Mouse (Mus musculus): ENCODE data around the gene Grb10. TPM values are rescaled to one million over a fixed set of nuclear protein-coding genes. Genes with fewer than 3 reads are reported as not detected.

Gene Grb10
- polyA plus RNA-seq (2012; rRNA removed): 20.5 and 20.6 TPM in 2 replicates

DNA sequence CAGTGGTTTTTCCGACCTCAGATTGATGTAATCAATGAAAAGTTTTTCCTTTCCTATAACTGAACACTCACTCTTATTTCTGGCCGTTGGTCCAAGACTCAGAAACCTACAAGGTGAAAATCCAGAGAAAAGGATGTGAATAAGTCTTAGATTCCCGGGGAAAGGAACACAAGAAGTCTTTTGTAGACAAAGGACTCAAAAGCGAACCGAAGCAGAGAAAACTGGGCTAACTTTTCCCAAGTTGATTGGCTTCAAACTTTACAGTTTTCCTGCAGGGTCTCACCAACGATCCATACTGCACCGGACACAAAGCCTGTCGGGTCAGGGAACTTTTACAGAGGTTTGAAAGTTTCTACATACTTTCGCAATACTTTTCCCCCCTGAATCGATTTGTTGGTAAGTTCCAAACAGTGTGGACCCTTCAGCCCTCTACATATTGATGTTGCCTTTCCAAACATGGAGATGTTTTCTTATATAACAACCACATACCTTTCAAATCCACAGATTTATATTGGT lies at the start of gene Grb10:
Grb10 (minus strand) TSS at position 214 of the 516 bp plus-strand sequence.
- H3K27ac ChIP-seq (ENCODE audit: insufficient read depth, low read depth, low read length): no peak within 1 kb of the TSS; the same call in 1 of the 2 replicates

DNA sequence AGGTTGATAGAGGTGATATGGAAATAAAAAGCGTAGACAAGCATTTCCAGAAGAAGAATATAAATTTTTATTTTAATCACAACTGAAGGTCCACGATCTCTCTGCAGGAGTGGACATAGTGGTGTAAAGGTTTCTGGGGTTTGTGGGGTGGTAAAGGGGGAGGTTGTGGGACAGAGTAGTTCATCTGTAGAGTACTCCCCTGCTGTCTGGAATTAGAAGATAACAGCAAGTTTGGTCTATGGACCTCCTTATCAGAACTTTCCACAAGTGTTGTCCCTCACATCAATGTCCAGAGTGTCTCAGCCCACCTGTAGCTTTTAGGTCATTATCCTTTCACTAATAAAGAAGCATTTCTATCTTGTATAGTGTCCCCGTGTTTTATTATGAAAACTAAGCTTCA lies 43.2 kb upstream of the Grb10 start:
- no peak for DNase-seq
- H3K27ac ChIP-seq (ENCODE audit: insufficient read depth, low read depth, low read length): no peak overlapping the region
- WGBS: 85% methylated on average over 3 of the region's 3 CpGs
- H3K36me3 ChIP-seq (ENCODE audit: control insufficient read depth, insufficient read depth, low read length): no peaks in the 10 kb centered on the region
- no peaks in the 10 kb centered on the region for H3K4me1 ChIP-seq (ENCODE audit: control insufficient read depth, insufficient read depth, low read length)
- TF ChIP-seq POLR2A (IDR thresholded peaks at IDR 0.05; ENCODE audit: low read depth, low read length) (no peak), CTCF (conservative IDR thresholded peaks at IDR 0.05; ENCODE audit: insufficient read depth, insufficient read length, low read depth, low read length) (no peak)
- H3K27me3 ChIP-seq (replicated peaks; ENCODE audit: control insufficient read depth, insufficient read depth, low read length): no peaks in the 10 kb centered on the region
- H3K4me3 ChIP-seq (ENCODE audit: insufficient read depth, low read depth, low read length): no peak overlapping the region

More for the DNA sequence above, at the start of gene Grb10:
- WGBS: 54% methylated on average over 10 of the region's 10 CpGs
- peaks cover 2% of the 10 kb centered on the region; the same call in 1 of the 2 replicates for H3K27me3 ChIP-seq (replicated peaks; ENCODE audit: control insufficient read depth, insufficient read depth, low read length)
- H3K4me3 ChIP-seq (ENCODE audit: insufficient read depth, low read depth, low read length): peak within 1 kb of the TSS; percentile 64
- no peaks in the 10 kb centered on the region for H3K4me1 ChIP-seq (ENCODE audit: control insufficient read depth, insufficient read depth, low read length)
- DNase-seq: no peak
- TF ChIP-seq CTCF (conservative IDR thresholded peaks at IDR 0.05; ENCODE audit: insufficient read depth, insufficient read length, low read depth, low read length): no peak
- TF ChIP-seq POLR2A (IDR thresholded peaks at IDR 0.05; ENCODE audit: low read depth, low read length): no peak
- no peaks in the 10 kb centered on the region for H3K36me3 ChIP-seq (ENCODE audit: control insufficient read depth, insufficient read depth, low read length)

DNA sequence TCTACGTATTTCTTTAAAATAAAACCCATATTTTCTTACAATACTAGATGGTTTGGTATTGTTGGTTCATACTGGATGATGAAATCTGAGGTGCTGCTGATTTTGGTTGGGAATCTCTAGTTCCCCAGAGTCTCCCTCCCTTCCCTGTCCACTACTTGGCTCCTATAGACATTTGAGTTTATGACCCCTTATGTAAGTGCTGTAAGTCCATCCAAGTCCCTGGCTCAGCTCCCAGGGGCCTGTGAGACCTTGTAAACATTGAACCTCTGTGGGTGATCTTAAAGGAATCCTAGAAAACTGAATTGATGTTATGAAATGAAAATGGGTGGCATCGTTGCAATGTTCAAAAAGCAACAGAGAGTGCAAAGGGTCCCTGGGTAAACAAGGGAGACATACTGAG lies 40.7 kb upstream of the Grb10 start:
- no peak overlapping the region for H3K27ac ChIP-seq (ENCODE audit: insufficient read depth, low read depth, low read length)
- H3K36me3 ChIP-seq (ENCODE audit: control insufficient read depth, insufficient read depth, low read length): no peaks in the 10 kb centered on the region
- DNase-seq: peak; percentile 3
- WGBS: 73% methylated on average over 2 of the region's 2 CpGs
- H3K27me3 ChIP-seq (replicated peaks; ENCODE audit: control insufficient read depth, insufficient read depth, low read length): no peaks in the 10 kb centered on the region
- TF ChIP-seq POLR2A (IDR thresholded peaks at IDR 0.05; ENCODE audit: low read depth, low read length) (no peak), CTCF (conservative IDR thresholded peaks at IDR 0.05; ENCODE audit: insufficient read depth, insufficient read length, low read depth, low read length) (no peak)
- H3K4me3 ChIP-seq (ENCODE audit: insufficient read depth, low read depth, low read length): no peak overlapping the region
- H3K4me1 ChIP-seq (ENCODE audit: control insufficient read depth, insufficient read depth, low read length): no peaks in the 10 kb centered on the region

DNA sequence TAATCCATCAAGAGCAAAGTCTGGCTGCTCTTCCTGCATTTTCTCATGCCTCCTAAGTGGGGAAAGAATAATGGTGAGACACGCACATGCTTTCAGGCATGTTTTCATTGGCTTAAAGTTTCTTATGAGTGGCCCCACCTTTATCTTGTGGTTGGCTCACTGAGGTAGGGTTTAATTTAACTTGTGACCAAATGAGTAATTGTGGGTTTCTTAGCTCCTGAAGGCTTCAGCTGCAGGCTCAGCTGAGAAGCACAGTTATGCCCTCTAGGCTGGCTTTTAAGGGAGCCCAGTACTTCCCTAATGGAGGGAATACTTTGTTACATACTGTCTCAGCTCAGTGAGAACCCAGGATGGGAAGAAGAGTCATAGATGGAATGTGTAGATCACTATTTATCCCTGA lies 37.0 kb upstream of the Grb10 start:
- Histone ChIP-seq H3K27me3 (replicated peaks; ENCODE audit: control insufficient read depth, insufficient read depth, low read length) (no peaks in the 10 kb centered on the region), H3K4me3 (ENCODE audit: insufficient read depth, low read depth, low read length) (no peak overlapping the region), H3K27ac (ENCODE audit: insufficient read depth, low read depth, low read length) (no peak overlapping the region), H3K4me1 (ENCODE audit: control insufficient read depth, insufficient read depth, low read length) (no peaks in the 10 kb centered on the region), H3K36me3 (ENCODE audit: control insufficient read depth, insufficient read depth, low read length) (no peaks in the 10 kb centered on the region)
- TF ChIP-seq POLR2A (IDR thresholded peaks at IDR 0.05; ENCODE audit: low read depth, low read length) (no peak), CTCF (conservative IDR thresholded peaks at IDR 0.05; ENCODE audit: insufficient read depth, insufficient read length, low read depth, low read length) (no peak)
- WGBS: 79% methylated on average over 1 of the region's 1 CpGs
- DNase-seq: no peak

DNA sequence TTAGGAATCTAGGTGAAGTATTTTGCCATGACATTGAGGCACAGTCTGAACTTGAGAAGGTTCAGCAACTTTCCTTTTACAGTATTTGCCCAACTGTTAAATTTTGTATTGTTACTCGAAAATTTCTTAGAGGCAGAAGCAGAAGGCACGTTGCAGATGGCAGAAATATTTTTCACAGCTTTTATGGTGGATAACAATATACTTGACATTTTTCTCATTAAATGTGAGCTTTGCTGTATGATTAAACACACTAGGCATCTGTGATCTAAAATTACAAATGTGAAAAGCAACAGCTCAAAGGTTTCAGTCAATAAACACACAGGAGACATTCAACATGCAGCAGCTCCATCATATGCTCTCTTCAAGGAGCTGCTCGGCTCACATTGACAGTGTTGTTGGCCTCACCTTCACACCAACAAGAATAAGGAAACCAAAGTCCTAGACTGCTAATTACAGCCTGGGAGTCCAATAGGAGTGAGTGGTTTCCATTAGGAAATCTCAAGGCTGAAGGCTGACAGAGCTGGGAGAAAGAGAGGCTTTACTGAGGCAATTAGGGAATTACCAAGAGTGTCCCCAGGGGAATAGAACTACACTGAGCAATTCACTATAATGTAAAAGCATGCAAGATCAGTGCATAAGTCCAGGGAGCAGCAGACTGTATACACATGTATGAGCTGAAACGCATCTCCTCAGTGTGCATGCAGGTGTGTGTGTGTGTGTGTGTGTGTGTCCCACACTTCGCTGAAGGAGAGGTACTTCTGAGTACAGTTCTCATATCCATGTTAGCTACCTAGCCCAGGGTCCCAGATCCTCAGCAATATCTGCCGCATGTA lies 35.1 kb upstream of the Grb10 start:
- 80% methylated on average over 6 of the region's 6 CpGs for WGBS
- Histone ChIP-seq H3K27me3 (replicated peaks; ENCODE audit: control insufficient read depth, insufficient read depth, low read length) (no peaks in the 10 kb centered on the region), H3K27ac (ENCODE audit: insufficient read depth, low read depth, low read length) (no peak overlapping the region), H3K4me1 (ENCODE audit: control insufficient read depth, insufficient read depth, low read length) (no peaks in the 10 kb centered on the region), H3K4me3 (ENCODE audit: insufficient read depth, low read depth, low read length) (no peak overlapping the region), H3K36me3 (ENCODE audit: control insufficient read depth, insufficient read depth, low read length) (no peaks in the 10 kb centered on the region)
- no peak for TF ChIP-seq POLR2A (IDR thresholded peaks at IDR 0.05; ENCODE audit: low read depth, low read length)
- TF ChIP-seq CTCF (conservative IDR thresholded peaks at IDR 0.05; ENCODE audit: insufficient read depth, insufficient read length, low read depth, low read length): no peak
- DNase-seq: no peak

DNA sequence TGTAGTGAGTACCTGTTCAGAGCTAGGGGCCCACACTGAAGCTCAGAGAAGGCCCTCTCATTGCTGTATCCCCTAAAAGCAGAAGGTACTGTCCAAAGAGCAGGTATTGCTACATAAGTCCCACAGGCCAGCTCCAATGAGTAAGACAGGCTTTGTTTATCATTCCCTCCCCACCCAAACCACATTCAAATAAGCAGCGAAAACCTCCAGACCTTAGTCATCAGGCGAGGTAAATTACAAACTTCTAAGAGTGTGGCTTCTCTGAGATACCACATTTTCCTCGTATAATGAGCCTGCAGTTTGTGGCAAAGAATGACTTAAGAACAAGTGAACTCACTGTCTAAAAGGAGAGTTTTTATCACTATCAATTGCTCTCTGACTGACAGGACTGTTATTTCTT lies 33.8 kb upstream of the Grb10 start:
- Histone ChIP-seq H3K27me3 (replicated peaks; ENCODE audit: control insufficient read depth, insufficient read depth, low read length) (no peaks in the 10 kb centered on the region), H3K4me3 (ENCODE audit: insufficient read depth, low read depth, low read length) (no peak overlapping the region), H3K36me3 (ENCODE audit: control insufficient read depth, insufficient read depth, low read length) (no peaks in the 10 kb centered on the region), H3K27ac (ENCODE audit: insufficient read depth, low read depth, low read length) (no peak overlapping the region), H3K4me1 (ENCODE audit: control insufficient read depth, insufficient read depth, low read length) (no peaks in the 10 kb centered on the region)
- 87% methylated on average over 3 of the region's 3 CpGs for WGBS
- no peak for DNase-seq
- TF ChIP-seq CTCF (conservative IDR thresholded peaks at IDR 0.05; ENCODE audit: insufficient read depth, insufficient read length, low read depth, low read length) (no peak), POLR2A (IDR thresholded peaks at IDR 0.05; ENCODE audit: low read depth, low read length) (no peak)

DNA sequence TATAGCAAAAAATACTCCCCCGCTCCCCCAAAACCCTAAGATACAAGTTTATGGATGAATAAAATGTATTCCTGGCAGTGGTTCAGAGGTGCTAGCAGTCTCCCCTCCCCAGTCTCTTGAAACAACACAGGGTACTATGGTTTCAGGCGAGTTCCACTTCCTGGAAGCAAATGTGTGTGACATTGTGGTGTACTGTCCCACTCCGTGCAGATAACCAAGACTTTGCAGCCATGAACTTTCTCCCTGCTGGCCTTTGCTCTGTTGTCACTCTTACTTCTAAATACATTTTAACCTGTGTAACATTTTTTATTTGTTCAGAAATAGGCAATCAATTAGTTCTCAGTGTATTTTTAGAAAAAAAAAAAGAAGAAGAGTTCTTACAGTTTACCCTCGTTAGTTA lies 20.5 kb upstream of the Grb10 start:
- DNase-seq: no peak
- WGBS: 70% methylated on average over 4 of the region's 4 CpGs
- Histone ChIP-seq H3K4me1 (ENCODE audit: control insufficient read depth, insufficient read depth, low read length) (no peaks in the 10 kb centered on the region), H3K4me3 (ENCODE audit: insufficient read depth, low read depth, low read length) (no peak overlapping the region), H3K36me3 (ENCODE audit: control insufficient read depth, insufficient read depth, low read length) (no peaks in the 10 kb centered on the region), H3K27me3 (replicated peaks; ENCODE audit: control insufficient read depth, insufficient read depth, low read length) (no peaks in the 10 kb centered on the region), H3K27ac (ENCODE audit: insufficient read depth, low read depth, low read length) (no peak overlapping the region)
- TF ChIP-seq POLR2A (IDR thresholded peaks at IDR 0.05; ENCODE audit: low read depth, low read length) (no peak), CTCF (conservative IDR thresholded peaks at IDR 0.05; ENCODE audit: insufficient read depth, insufficient read length, low read depth, low read length) (no peak)

Data from kidney, adult 2 months (tissue).